Mouse (Mus musculus) inflammation-experienced regulatory T-cells (primary cell): Measurements from ENCODE around the gene Arpc3. TPM values are rescaled to one million over a fixed set of nuclear protein-coding genes. Genes with fewer than 3 reads are reported as not detected.

ENCODE experiments used
- polyA plus RNA-seq, 2 experiments: library from polyadenylated mRNA; unstranded; fragments of 100-300 nt; shearing (Covaris generic); gene quantifications; one replicate each; pipeline ENCODE4 v1.2.1; 2017

Gene Arpc3
- polyA plus RNA-seq = 100 to 1,000 TPM; 450 to 472 TPM

DNA sequence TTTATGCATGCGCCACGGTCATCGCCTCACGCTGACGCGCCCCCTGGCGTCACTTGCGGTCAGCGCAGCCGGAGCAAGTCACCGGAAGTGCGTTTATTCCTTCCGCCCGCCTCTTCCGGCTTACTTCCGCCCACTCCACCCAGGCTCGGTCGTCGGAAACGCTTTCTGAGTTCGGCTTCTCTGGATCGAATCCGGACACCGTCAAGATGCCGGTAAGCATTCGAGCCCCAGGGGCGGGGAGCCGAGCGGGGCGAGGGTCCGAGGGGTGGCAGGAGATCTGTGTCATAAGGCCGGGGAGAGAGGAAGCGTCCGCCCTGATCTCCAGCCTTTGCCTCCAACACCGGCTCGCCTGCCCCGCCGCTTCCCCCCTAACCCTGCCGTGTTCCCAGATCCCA, at the start of gene Arpc3:
Gene Arpc3 (plus strand): TSS at position 93 of the 395 bp plus-strand sequence.

DNA sequence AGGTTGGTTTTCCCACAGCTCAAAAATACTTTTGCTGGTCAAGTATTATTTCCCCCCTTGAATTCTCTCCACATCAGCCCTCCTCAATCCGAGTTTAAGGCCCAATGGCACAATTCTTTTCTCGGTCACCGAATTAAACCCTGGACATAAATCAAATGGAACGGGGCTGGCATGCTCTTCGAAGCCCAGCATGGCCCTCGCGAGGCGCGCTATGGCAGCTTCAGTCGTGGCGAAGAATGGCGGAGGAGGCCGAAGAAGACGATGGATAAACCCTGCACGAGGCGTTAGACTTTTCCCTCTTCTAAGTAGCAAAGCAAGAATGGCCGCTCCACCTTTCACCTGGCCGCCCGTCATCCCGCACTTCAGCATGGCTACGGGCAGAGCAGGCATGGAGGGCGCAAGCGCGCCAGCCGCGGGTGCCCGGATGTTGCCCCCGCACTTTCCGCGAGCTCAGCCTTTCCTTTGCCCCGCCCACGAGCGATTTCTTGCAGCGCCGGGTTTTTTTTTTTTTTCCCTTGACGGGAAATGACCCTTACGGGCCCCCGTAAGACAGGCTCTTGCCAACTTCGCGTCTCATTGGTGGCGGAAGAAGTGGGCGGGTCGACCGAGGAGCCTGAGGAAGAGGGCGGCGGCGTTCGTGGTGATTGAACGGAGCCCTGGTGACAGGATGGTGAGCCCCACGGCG, 37.7 kb upstream of the Arpc3 start, which contains the start of the genes Rad9b and Vps29:
Gene Rad9b (minus strand): TSS at position 427 of the 685 bp plus-strand sequence.
Gene Vps29 (plus strand): TSS at position 563 of the 685 bp plus-strand sequence.

DNA sequence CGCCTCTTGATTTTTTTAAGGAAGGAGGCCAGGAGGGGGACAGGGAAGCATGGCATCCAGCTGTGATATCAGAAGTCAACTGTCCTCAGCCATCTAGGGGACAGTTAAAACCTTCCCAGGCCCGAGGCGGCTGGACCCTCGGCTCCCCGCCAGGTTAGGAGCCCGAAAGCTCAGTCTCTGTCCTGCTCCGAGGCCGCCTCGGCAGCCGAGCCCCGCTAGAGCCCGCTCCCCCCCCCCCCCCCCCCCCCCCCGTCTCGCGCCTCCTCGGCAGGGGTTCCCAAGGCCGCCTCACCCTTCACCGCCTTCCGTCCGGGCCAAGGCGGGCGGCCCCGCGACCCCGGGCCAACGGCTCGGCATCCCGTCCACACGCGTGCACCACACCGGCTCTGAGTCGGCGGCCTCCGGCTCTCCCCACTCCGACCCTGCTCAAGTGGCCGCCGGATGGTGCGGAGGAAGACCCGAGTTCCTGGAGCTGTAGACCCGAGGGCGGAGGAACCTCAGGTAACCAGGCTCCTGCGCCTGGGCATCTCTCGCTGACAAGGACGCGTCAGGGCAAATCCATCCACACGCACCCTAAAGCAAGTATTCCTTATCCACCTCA, 20.0 kb upstream of the Arpc3 start, which contains the start of gene Gpn3:
Gene Gpn3 (plus strand): TSS at position 286 of the 601 bp plus-strand sequence.

DNA sequence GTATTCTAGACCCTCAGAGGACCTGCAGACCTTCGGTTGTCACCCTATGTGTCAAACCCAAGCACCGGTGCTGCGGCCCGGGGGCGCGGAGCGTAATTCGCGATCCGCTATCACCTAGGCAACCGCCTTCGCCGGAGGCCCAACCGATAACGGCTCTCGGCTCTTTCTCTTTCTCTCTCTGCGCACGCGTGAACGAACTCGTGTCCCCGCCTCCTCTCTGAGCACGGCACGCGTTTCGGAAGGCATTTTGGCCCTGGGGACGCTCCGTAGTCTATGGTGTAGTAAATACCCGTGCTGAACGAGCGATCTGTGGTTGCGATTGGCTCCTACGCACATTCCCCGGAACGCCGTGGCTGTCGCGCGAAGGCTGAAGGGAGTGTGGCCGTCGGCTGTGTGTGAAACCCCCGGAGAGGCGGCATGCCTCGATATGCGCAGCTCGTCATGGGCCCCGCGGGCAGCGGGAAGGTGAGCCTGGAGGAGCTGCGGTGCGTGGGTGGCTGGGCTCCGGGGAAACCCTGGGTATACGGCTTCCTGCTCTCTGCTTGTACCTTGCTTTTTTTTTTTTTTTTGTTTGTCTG, 19.4 kb upstream of the Arpc3 start, which contains the start of gene Fam216a:
Gene Fam216a (minus strand): TSS at position 173 of the 578 bp plus-strand sequence.

DNA sequence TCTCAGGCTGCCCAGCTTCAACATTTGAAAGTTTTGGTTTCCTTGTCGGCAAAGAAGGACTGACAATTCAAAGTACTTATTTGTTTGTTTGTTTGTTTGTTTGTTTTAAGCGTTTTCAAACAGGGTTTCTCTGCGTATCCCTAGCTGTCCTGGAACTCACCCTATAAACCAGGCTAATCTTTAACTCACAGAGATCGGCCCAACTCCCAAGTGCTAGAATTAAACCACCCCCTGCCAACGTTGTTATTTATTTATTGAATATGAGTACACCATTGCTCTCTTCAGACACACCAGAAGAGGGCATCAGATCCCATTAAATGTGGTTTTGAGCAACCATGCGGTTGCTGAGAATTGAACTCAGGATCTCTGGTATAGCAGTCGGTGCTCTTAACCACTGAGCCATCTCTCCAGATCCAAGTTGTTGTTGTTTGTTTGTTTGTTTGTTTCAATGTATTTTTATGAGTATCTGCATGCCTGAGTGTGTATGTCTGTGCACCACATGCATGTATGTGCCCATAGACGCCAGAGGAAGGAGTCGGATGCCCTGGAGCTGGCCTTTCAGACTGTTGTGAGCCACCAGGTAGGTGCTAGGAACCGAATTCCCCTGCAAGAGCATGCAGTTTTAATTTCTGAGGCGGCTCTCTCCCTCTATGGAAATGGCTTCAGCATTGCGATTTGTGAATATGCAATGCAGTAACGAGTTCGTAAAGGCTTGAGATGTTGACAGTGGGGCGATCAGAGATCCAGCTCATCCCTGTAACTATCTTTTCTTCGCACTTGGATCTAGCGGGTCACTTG, 29.8 kb downstream of the Arpc3 start, which contains the start of gene Anapc7:
Gene Anapc7 (plus strand): TSS at position 423 of the 798 bp plus-strand sequence.

Other genes with a start within 250 kb of the Arpc3 start
- gene Ppp1cc, start 233.6 kb upstream of the Arpc3 start, polyA plus RNA-seq = 100 to 1,000 TPM; 356 to 362 TPM
- 100 to 1,000 TPM in 1 of 2 experiments, 10 to 100 TPM in 1; 84.2 to 149 TPM for gene Hvcn1, start 185.1 kb upstream of the Arpc3 start, polyA plus RNA-seq
- gene Tctn1, start 127.4 kb upstream of the Arpc3 start, polyA plus RNA-seq = 1 to 10 TPM; 1.7 to 5.1 TPM
- 10 to 100 TPM; 44.3 to 60.4 TPM for gene Pptc7, start 107.5 kb upstream of the Arpc3 start, polyA plus RNA-seq
- gene Rad9b, start 37.6 kb upstream of the Arpc3 start, polyA plus RNA-seq = 1 to 10 TPM; 2.8 to 6.2 TPM
- 100 to 1,000 TPM; 146 to 152 TPM for gene Vps29, start 37.5 kb upstream of the Arpc3 start, polyA plus RNA-seq
- 10 to 100 TPM; 72.2 to 80.2 TPM for gene Gpn3, start 20.0 kb upstream of the Arpc3 start, polyA plus RNA-seq
- gene Fam216a, start 19.5 kb upstream of the Arpc3 start, polyA plus RNA-seq = 10 to 100 TPM; 12.9 to 26.0 TPM
- 10 to 100 TPM; 34.4 to 43.3 TPM for gene Anapc7, start 29.8 kb downstream of the Arpc3 start, polyA plus RNA-seq
- 10 to 100 TPM; 75.5 to 86.6 TPM for gene Atp2a2, start 110.3 kb downstream of the Arpc3 start, polyA plus RNA-seq
- 1 to 10 TPM; 3.8 to 7.2 TPM for gene Ift81, start 222.6 kb downstream of the Arpc3 start, polyA plus RNA-seq